Comparison of ENCODE assay signal across 8 mouse cellular contexts in genomic region chr3:33955854-33956624, GRCm38 (mm10).
DNase-seq lines count a peak whose midpoint lies in the region; ATAC-seq and TF ChIP-seq lines count a peak whose summit lies in the region.

No protein-coding gene starts in this region.

- no peaks in the 10 kb centered on the region for H3K9me3 ChIP-seq in ES-E14 (ENCODE audit: control insufficient read depth, insufficient read depth, low read depth, low read length)
- no peaks in the 10 kb centered on the region for H3K9me3 ChIP-seq in forebrain, embryonic 15.5 days
- no peaks in the 10 kb centered on the region for H3K9me3 ChIP-seq in liver, embryonic 16.5 days (replicated peaks; ENCODE audit: control insufficient read depth, low read length)
- no peaks in the 10 kb centered on the region for H3K9me3 ChIP-seq in neural tube, embryonic 14.5 days (ENCODE audit: control insufficient read depth, low read length)

- peak overlapping the region in 1 of 2 experiments; percentile 19; a peak in 1 of 4 replicates for H3K4me3 ChIP-seq in ES-E14 (ENCODE audit: insufficient read depth in 1 of 2, low read depth in 1 of 2, low read length in 2 of 2, poor library complexity in 1 of 2, severe bottlenecking in 1 of 2)
- peak overlapping the region; percentile 22 for H3K4me3 ChIP-seq in forebrain, embryonic 15.5 days
- no peak overlapping the region for H3K4me3 ChIP-seq in liver, embryonic 16.5 days (ENCODE audit: low read depth, low read length)
- no peak overlapping the region for H3K4me3 ChIP-seq in neural tube, embryonic 14.5 days (ENCODE audit: low read depth, low read length)

- DNase-seq in ES-E14 (ENCODE audit: low read depth, low spot score), result peak; percentile 92
- DNase-seq in cerebellum, adult 11 months, result peak; percentile 37
- DNase-seq in heart, postnatal 14 days, result peak; percentile 62 to 82
- peak; percentile 47 for DNase-seq in large intestine, adult 2 months (ENCODE audit: low read depth, low spot score)
- peak; percentile 78 for DNase-seq in testis, postnatal 10 days (ENCODE audit: low spot score)

- in situ Hi-C loops in ES-E14 (cut with MboI; ENCODE audit: low sequenced_read_pairs in 2 of 2, unreplicated experiment in 2 of 2), result no loop called here

- no peak overlapping the region; the same call in 1 of the 2 replicates for H3K27ac ChIP-seq in ES-E14 (ENCODE audit: insufficient read depth, low read depth, low read length, poor library complexity, severe bottlenecking)
- no peak overlapping the region for H3K27ac ChIP-seq in forebrain, embryonic 15.5 days (replicated peaks)
- no peak overlapping the region for H3K27ac ChIP-seq in liver, embryonic 16.5 days (ENCODE audit: low read length)
- H3K27ac ChIP-seq in neural tube, embryonic 14.5 days (ENCODE audit: low read depth, low read length), result no peak overlapping the region

- H3K36me3 ChIP-seq in ES-E14 (ENCODE audit: control insufficient read depth, insufficient read depth, low read length, poor library complexity, severe bottlenecking), result no peaks in the 10 kb centered on the region
- H3K36me3 ChIP-seq in forebrain, embryonic 15.5 days, result no peaks in the 10 kb centered on the region
- no peaks in the 10 kb centered on the region for H3K36me3 ChIP-seq in liver, embryonic 16.5 days (ENCODE audit: control insufficient read depth, insufficient read depth)
- no peaks in the 10 kb centered on the region for H3K36me3 ChIP-seq in neural tube, embryonic 14.5 days (ENCODE audit: control insufficient read depth, insufficient read depth, low read length)

- ATAC-seq in forebrain, embryonic 15.5 days (replicated peaks), result peak; percentile 80
- peak; percentile 45; the same call in 1 of the 2 replicates for ATAC-seq in liver, embryonic 16.5 days (ENCODE audit: low read depth)
- ATAC-seq in neural tube, embryonic 14.5 days (ENCODE audit: low read depth), result peak; percentile 71; the same call in 1 of the 2 replicates

- peak overlapping the region; percentile 35; the same call in 1 of the 2 replicates for H3K9ac ChIP-seq in ES-E14 (ENCODE audit: insufficient read depth, low read depth, low read length, poor library complexity, severe bottlenecking)
- 0 out of 2 replicates have a peak overlapping the region, but pooled peaks have one; percentile 9 for H3K9ac ChIP-seq in forebrain, embryonic 15.5 days (replicated peaks)
- H3K9ac ChIP-seq in liver, embryonic 16.5 days (ENCODE audit: low read depth, low read length), result no peak overlapping the region
- no peak overlapping the region for H3K9ac ChIP-seq in neural tube, embryonic 14.5 days (replicated peaks; ENCODE audit: low read depth, low read length)

- H3K27me3 ChIP-seq in forebrain, embryonic 15.5 days, result peaks cover 12% of the 10 kb centered on the region
- no peaks in the 10 kb centered on the region for H3K27me3 ChIP-seq in liver, embryonic 16.5 days (ENCODE audit: control insufficient read depth, insufficient read depth, low read depth, low read length)
- 0 out of 2 replicates have a peak, but pooled peaks cover 3% of the 10 kb centered on the region for H3K27me3 ChIP-seq in neural tube, embryonic 14.5 days (ENCODE audit: control insufficient read depth, insufficient read depth, low read length)

- H3K4me1 ChIP-seq in ES-E14 (ENCODE audit: control insufficient read depth in 2 of 2, insufficient read depth in 2 of 2, low read length in 2 of 2, poor library complexity in 1 of 2), result peaks cover 0 to 7% of the 10 kb centered on the region in 2 experiments; a peak in 1 of 4 replicates
- peaks cover 6% of the 10 kb centered on the region for H3K4me1 ChIP-seq in forebrain, embryonic 15.5 days
- H3K4me1 ChIP-seq in liver, embryonic 16.5 days (ENCODE audit: control insufficient read depth, low read depth, low read length), result peaks cover 2% of the 10 kb centered on the region; the same call in 1 of the 2 replicates
- H3K4me1 ChIP-seq in neural tube, embryonic 14.5 days (ENCODE audit: control insufficient read depth, insufficient read depth, low read length), result no peaks in the 10 kb centered on the region

- intact Hi-C loops in heart, postnatal 14 days (cut with DNase I), result loop anchor here (5.0 to 10.0 kb wide), 5 partner anchors 126 to 1526 kb away; partner anchors contain the start of gene Dnajc19

- 1% methylated on average over 19 of the region's 19 CpGs for WGBS in forebrain, embryonic 15.5 days
- WGBS in large intestine, adult 2 months, result 2% methylated on average over 19 of the region's 19 CpGs
- 2% methylated on average over 19 of the region's 19 CpGs for WGBS in liver, embryonic 16.5 days (ENCODE audit: insufficient replicate concordance)
- WGBS in neural tube, embryonic 14.5 days, result 3% methylated on average over 19 of the region's 19 CpGs

- peak overlapping the region; percentile 41 for H3K4me2 ChIP-seq in forebrain, embryonic 15.5 days (replicated peaks)
- no peak overlapping the region for H3K4me2 ChIP-seq in liver, embryonic 16.5 days (ENCODE audit: low read depth, low read length)
- peak overlapping the region; percentile 41 for H3K4me2 ChIP-seq in neural tube, embryonic 14.5 days (ENCODE audit: low read depth, low read length)

TF ChIP-seq in ES-E14, 5 proteins besides CTCF, POLR2A, EP300 and RAD21:
- TF ChIP-seq MAFK (IDR thresholded peaks at IDR 0.05; ENCODE audit: insufficient read depth, low read depth, low read length) (no peak), CHD2 (IDR thresholded peaks at IDR 0.05; ENCODE audit: low read depth, low read length) (no peak), ZNF384 (IDR thresholded peaks at IDR 0.05; ENCODE audit: low read depth, low read length) (no peak), HCFC1 (IDR thresholded peaks at IDR 0.05; ENCODE audit: borderline replicate concordance, insufficient read depth, low read length) (no peak), ZC3H11A (IDR thresholded peaks at IDR 0.05; ENCODE audit: borderline replicate concordance, low read depth, low read length) (peak; percentile 86; the same call in 1 of the 2 replicates)

Comparison
In these comparisons a context has a peak if more than half of its experiments do, and no peak if none do; other contexts are left out.
1. DNase-seq: peak in every context shown above with its lines; median percentile 92 in ES-E14; 78 in testis, postnatal 10 days; 72 in heart, postnatal 14 days; 47 in large intestine, adult 2 months; 37 in cerebellum, adult 11 months.
2. H3K9ac ChIP-seq: peak in ES-E14 (single experiment) and forebrain, embryonic 15.5 days (single experiment); none in liver, embryonic 16.5 days (single experiment) and neural tube, embryonic 14.5 days (single experiment).
3. Peak in every context shown above with its lines, with median percentiles within 50 percentile points of each other: ATAC-seq.